Mouse (Mus musculus) heart, embryonic 14.5 days (tissue): ENCODE measurements around the gene Usp3. TPM values are rescaled to one million over a fixed set of nuclear protein-coding genes. Genes with fewer than 3 reads are reported as not detected.

Source experiments
- ATAC-seq: fragments of 200-750 bp; cut with Nextera tagmentation; 2 replicates; pipeline ENCODE4 v1.8.0; 2017; ENCODE audit warnings: low read depth, moderate TSS enrichment; ENCODE audit not compliant: insufficient number of reproducible peaks, insufficient read depth, low FRiP score
- H3K27ac ChIP-seq, 2 experiments: fragments of 200-500 bp in 1 of 2; fragments of 300-500 bp in 1 of 2; sonication (generic) in 1 of 2; replicated peaks in 1 of 2; 2 replicates each; pipeline ENCODE4 v1.5.1; 2012 to 2014; ENCODE audit warnings: low read depth in 2 of 2, low read length in 2 of 2, control low read depth in 1 of 2, mild to moderate bottlenecking in 1 of 2, mixed read lengths in 1 of 2; ENCODE audit not compliant: control insufficient read depth in 1 of 2, insufficient read depth in 1 of 2
- H3K27me3 ChIP-seq: fragments of 300-500 bp; sonication (generic); 2 replicates; pipeline ENCODE4 v1.6.1; 2014; ENCODE audit warnings: mild to moderate bottlenecking, low read length, control low read depth; ENCODE audit not compliant: control insufficient read depth, insufficient read depth
- H3K36me3 ChIP-seq: fragments of 300-500 bp; sonication (generic); 2 replicates; pipeline ENCODE4 v1.6.1; 2014; ENCODE audit warnings: mild to moderate bottlenecking, control low read depth, low read length, mixed read lengths; ENCODE audit not compliant: control insufficient read depth, insufficient read depth
- H3K4me1 ChIP-seq, 2 experiments: fragments of 200-500 bp in 1 of 2; fragments of 300-500 bp in 1 of 2; sonication (generic) in 1 of 2; 2 replicates each; pipeline ENCODE4 v1.6.1; 2012 to 2014; ENCODE audit warnings: low read length in 2 of 2, control low read depth in 1 of 2, mixed read lengths in 1 of 2; ENCODE audit not compliant: control insufficient read depth in 2 of 2, insufficient read depth in 2 of 2
- H3K4me2 ChIP-seq: fragments of 300-500 bp; sonication (generic); 2 replicates; pipeline ENCODE4 v1.6.1; 2014; ENCODE audit warnings: mild to moderate bottlenecking, low read length
- H3K4me3 ChIP-seq, 2 experiments: fragments of 200-500 bp in 1 of 2; fragments of 300-500 bp in 1 of 2; sonication (generic) in 1 of 2; 2 replicates each; pipeline ENCODE4 v1.5.1; 2012 to 2014; ENCODE audit warnings: low read length in 2 of 2, mild to moderate bottlenecking in 2 of 2, control low read depth in 1 of 2, low read depth in 1 of 2, moderate library complexity in 1 of 2; ENCODE audit not compliant: control insufficient read depth in 1 of 2, insufficient read depth in 1 of 2
- H3K9ac ChIP-seq: fragments of 300-500 bp; sonication (generic); 2 replicates; pipeline ENCODE4 v1.6.1; 2014; ENCODE audit warnings: mild to moderate bottlenecking, low read length
- H3K9me3 ChIP-seq: fragments of 300-500 bp; sonication (generic); 2 replicates; pipeline ENCODE4 v1.6.1; 2016; ENCODE audit warnings: low read length, control low read depth; ENCODE audit not compliant: control insufficient read depth
- WGBS: fragments of 180-500 bp; shearing (Covaris S2); extraction: QIAGEN DNeasy Blood & Tissue Kit; methylation state at CpG from one replicate; pipeline ENCODE4 v1.1.7; 2014; 5-methylcytosine and 5-hydroxymethylcytosine counted together
- polyA plus RNA-seq: library from polyadenylated mRNA; unstranded; fragments of >200 nt; fragmentation: Nextera tagmentation; extraction: Ambion mirVana; gene quantifications from 2 replicates; pipeline ENCODE4 v1.2.1, GENCODE M21; 2014

Usp3 gene
- polyA plus RNA-seq, 1 experiment from 2014 or later: 51.7 TPM

GRCm38 (mm10) chr9:66624873-66625272 is 31.9 kb upstream of the Usp3 start:
- Histone ChIP-seq H3K27ac (peak overlapping the region; percentile 13 to 51), H3K4me3 (no peak overlapping the region), H3K9ac (no peak overlapping the region), H3K27me3 (no peaks in the 10 kb centered on the region), H3K9me3 (no peaks in the 10 kb centered on the region), H3K4me1 (peaks cover 12 to 20% of the 10 kb centered on the region in 2 experiments), H3K4me2 (no peak overlapping the region), H3K36me3 (no peaks in the 10 kb centered on the region)
- 50% methylated on average over 1 of the region's 1 CpGs for WGBS
- no peak for ATAC-seq

- ATAC-seq: no peak
- H3K4me1 ChIP-seq: peaks cover 15 to 25% of the 10 kb centered on the region in 2 experiments
These were observed 30.7 kb upstream of the Usp3 start for GRCm38 (mm10) chr9:66623627-66624026.

GRCm38 (mm10) chr9:66620581-66620981 is 27.6 kb upstream of the Usp3 start:
- H3K27me3 ChIP-seq: no peaks in the 10 kb centered on the region
- no peaks in the 10 kb centered on the region for H3K36me3 ChIP-seq
- no peak overlapping the region for H3K4me3 ChIP-seq
- no peak overlapping the region for H3K9ac ChIP-seq
- peak; percentile 90 for ATAC-seq
- H3K9me3 ChIP-seq: no peaks in the 10 kb centered on the region
- peak overlapping the region; percentile 54 to 69 for H3K27ac ChIP-seq
- H3K4me1 ChIP-seq: peaks cover 15 to 25% of the 10 kb centered on the region in 2 experiments
- 6% methylated on average over 6 of the region's 6 CpGs for WGBS
- no peak overlapping the region; the same call in 1 of the 2 replicates for H3K4me2 ChIP-seq

More at GRCm38 (mm10) chr9:66623627-66624026, 30.7 kb upstream of the Usp3 start:
- H3K4me2 ChIP-seq: no peak overlapping the region
- H3K27ac ChIP-seq: no peak overlapping the region
- no peaks in the 10 kb centered on the region for H3K9me3 ChIP-seq
- no peak overlapping the region for H3K4me3 ChIP-seq
- WGBS: 56% methylated on average over 1 of the region's 1 CpGs
- H3K36me3 ChIP-seq: no peaks in the 10 kb centered on the region
- H3K9ac ChIP-seq: no peak overlapping the region
- H3K27me3 ChIP-seq: no peaks in the 10 kb centered on the region

GRCm38 (mm10) chr9:66620055-66620454 is 27.1 kb upstream of the Usp3 start:
- Histone ChIP-seq H3K36me3 (no peaks in the 10 kb centered on the region), H3K4me3 (no peak overlapping the region), H3K4me2 (no peak overlapping the region; the same call in 1 of the 2 replicates), H3K27ac (peak overlapping the region; percentile 60 to 69), H3K9me3 (no peaks in the 10 kb centered on the region), H3K9ac (no peak overlapping the region; the same call in 1 of the 2 replicates), H3K27me3 (no peaks in the 10 kb centered on the region), H3K4me1 (peaks cover 10 to 22% of the 10 kb centered on the region in 2 experiments)
- 82% methylated on average over 1 of the region's 1 CpGs for WGBS
- ATAC-seq: no peak

- no peaks in the 10 kb centered on the region for H3K27me3 ChIP-seq
- peaks cover 8 to 21% of the 10 kb centered on the region in 2 experiments for H3K4me1 ChIP-seq
- no peak overlapping the region for H3K27ac ChIP-seq
- no peaks in the 10 kb centered on the region for H3K36me3 ChIP-seq
- H3K9me3 ChIP-seq: no peaks in the 10 kb centered on the region
- WGBS: 87% methylated on average over 2 of the region's 2 CpGs
- no peak overlapping the region for H3K4me3 ChIP-seq
- H3K4me2 ChIP-seq: no peak overlapping the region
- ATAC-seq: no peak
- no peak overlapping the region for H3K9ac ChIP-seq
These were observed 24.9 kb upstream of the Usp3 start for GRCm38 (mm10) chr9:66617812-66618211.

GRCm38 (mm10) chr9:66616858-66617257 is 23.9 kb upstream of the Usp3 start:
- Histone ChIP-seq H3K4me1 (peaks cover 5 to 25% of the 10 kb centered on the region in 2 experiments), H3K9ac (no peak overlapping the region), H3K27me3 (no peaks in the 10 kb centered on the region), H3K4me3 (no peak overlapping the region), H3K27ac (no peak overlapping the region), H3K9me3 (no peaks in the 10 kb centered on the region), H3K36me3 (no peaks in the 10 kb centered on the region), H3K4me2 (no peak overlapping the region)
- WGBS: 39% methylated on average over 4 of the region's 4 CpGs
- no peak for ATAC-seq

- Histone ChIP-seq H3K4me2 (no peak overlapping the region), H3K9me3 (no peaks in the 10 kb centered on the region), H3K27me3 (no peaks in the 10 kb centered on the region), H3K27ac (no peak overlapping the region), H3K4me1 (peaks cover 3 to 12% of the 10 kb centered on the region in 2 experiments; a peak in 3 of 4 replicates), H3K4me3 (no peak overlapping the region), H3K36me3 (no peaks in the 10 kb centered on the region), H3K9ac (0 out of 2 replicates have a peak overlapping the region, but pooled peaks have one; percentile 11)
- no peak for ATAC-seq
- 54% methylated on average over 9 of the region's 9 CpGs for WGBS
These were observed 22.2 kb upstream of the Usp3 start for GRCm38 (mm10) chr9:66615141-66615540.

GRCm38 (mm10) chr9:66614547-66614946 is 21.6 kb upstream of the Usp3 start:
- no peak overlapping the region for H3K9ac ChIP-seq
- no peak overlapping the region for H3K4me2 ChIP-seq
- H3K27ac ChIP-seq: no peak overlapping the region
- 74% methylated on average over 7 of the region's 7 CpGs for WGBS
- no peaks in the 10 kb centered on the region for H3K27me3 ChIP-seq
- H3K9me3 ChIP-seq: no peaks in the 10 kb centered on the region
- no peaks in the 10 kb centered on the region for H3K36me3 ChIP-seq
- H3K4me3 ChIP-seq: no peak overlapping the region
- no peak for ATAC-seq
- peaks cover 0 to 7% of the 10 kb centered on the region in 2 experiments; a peak in 1 of 4 replicates for H3K4me1 ChIP-seq
